Mouse (Mus musculus) thymus, postnatal 10 days (tissue): ENCODE measurements around the gene Tinagl1.
A peak's percentile ranks its signal among the peaks of the same experiment; 100 is the strongest.

Source experiments
- DNase-seq, 2 experiments: peaks; one replicate each; pipeline ENCODE4 v3.0.0; 2021; ENCODE audit warnings: low spot score in 2 of 2

Gene Tinagl1

DNA sequence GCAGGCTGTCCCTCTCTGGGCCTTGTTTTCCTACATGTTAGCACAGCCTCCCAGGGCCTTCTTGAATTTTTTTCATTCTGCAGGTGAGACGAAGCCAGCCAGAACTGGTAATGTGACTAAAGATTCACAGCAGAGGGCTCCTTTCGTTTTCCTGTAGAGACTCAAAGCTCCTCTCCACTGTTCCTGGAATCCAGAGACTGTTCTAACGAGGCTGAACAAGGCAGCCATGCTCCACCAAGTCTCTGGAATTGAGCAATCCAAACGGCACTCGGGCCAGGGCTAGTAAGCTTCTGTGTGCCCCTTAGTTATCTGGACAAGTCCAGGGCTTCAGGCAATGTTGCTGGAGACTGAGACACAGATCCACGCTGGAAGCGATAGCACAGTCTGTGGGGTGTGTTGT lies 2.6 kb upstream of the Tinagl1 start:
- DNase-seq: no peak

- no peak for DNase-seq
Measured at GRCm38 (mm10) chr4:130177087-130177486, 2.2 kb upstream of the Tinagl1 start.

DNA sequence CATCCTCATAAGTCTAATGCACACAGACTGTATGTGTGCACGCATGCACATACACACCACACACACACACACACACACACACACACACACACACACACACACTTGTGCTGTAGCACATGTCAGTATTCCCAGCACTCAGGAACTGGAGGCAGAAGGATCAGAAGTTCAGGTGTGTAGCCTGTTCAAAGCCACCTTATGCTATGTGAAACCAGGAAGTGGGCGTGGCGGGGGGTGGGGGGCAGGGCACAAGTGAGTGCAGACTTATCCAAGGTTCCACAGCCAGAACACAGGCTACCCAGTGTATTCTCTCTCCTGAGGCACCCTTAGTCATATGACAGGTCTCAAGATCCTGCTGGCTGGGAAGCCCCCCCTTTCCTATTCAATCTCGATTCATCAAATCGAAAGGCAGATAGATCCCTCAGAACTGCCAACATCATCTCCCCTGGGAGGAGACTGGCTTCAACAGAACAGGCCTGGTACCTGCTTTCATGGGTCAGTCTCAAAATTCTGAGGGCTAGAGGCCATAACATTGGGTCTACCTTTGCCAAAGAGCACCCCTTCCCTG lies 1.3 kb upstream of the Tinagl1 start:
- DNase-seq: no peak

- DNase-seq: peak in 1 of 2 experiments; percentile 10
Measured at GRCm38 (mm10) chr4:130174335-130175031, 439 bp downstream of the Tinagl1 start.

GRCm38 (mm10) chr4:130173911-130174311 lies 1.0 kb downstream of the Tinagl1 start:
- DNase-seq: no peak

GRCm38 (mm10) chr4:130173060-130173822 lies 1.7 kb downstream of the Tinagl1 start:
- no peak for DNase-seq

- no peak for DNase-seq
Measured at GRCm38 (mm10) chr4:130171951-130172765, 2.8 kb downstream of the Tinagl1 start.

GRCm38 (mm10) chr4:130170362-130170761 lies 4.6 kb downstream of the Tinagl1 start:
- DNase-seq: no peak

GRCm38 (mm10) chr4:130169411-130169971 lies 5.4 kb downstream of the Tinagl1 start:
- no peak for DNase-seq

GRCm38 (mm10) chr4:130168280-130169183 lies 6.4 kb downstream of the Tinagl1 start:
- DNase-seq: no peak

DNA sequence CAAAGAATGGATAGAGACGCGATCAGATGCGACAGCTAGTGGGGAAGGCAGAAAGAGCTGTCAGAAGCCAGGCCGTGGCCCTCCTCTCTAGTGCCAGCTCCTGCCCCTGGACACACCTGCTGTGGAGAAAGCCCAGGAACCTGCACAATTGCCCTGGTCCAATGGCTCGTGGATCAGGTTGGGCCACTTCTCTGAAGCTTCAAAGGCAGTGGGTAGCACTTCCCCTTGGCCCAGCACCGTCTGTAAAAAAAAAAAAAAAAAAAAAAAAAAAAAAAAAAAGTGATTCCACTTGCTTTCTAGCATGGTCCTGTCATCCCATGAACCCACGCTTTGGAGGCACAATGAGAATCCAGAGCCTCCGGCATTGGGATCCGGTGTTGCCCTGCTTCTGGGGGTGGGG lies 7.1 kb downstream of the Tinagl1 start:
- no peak for DNase-seq

GRCm38 (mm10) chr4:130167321-130167720 lies 7.6 kb downstream of the Tinagl1 start:
- no peak for DNase-seq

GRCm38 (mm10) chr4:130166592-130166991 lies 8.3 kb downstream of the Tinagl1 start:
- DNase-seq: no peak

DNA sequence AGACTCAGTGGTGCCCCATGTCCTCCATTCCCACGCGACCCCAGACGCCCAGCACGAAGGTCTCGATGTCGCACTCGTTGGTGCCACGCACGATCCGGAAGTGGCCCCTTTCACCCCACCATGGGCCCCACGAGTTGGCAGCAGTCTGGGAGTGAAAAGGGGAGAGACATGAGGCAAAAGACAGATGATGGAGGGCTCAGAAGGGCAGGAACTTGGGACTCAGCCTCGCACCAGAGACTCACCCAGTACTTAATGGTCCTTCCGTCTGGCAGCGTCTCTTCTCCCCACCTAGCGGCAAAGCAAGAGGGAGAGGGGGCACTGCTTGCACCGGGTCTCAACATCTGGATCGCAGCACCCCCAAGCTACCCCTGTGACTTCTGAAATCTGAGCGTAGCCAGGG lies 8.9 kb downstream of the Tinagl1 start:
- DNase-seq: no peak

- no peak for DNase-seq
Measured at GRCm38 (mm10) chr4:130164121-130164520, 10.8 kb downstream of the Tinagl1 start.

- DNase-seq: no peak
Measured at GRCm38 (mm10) chr4:130163391-130163861, 11.5 kb downstream of the Tinagl1 start.

DNA sequence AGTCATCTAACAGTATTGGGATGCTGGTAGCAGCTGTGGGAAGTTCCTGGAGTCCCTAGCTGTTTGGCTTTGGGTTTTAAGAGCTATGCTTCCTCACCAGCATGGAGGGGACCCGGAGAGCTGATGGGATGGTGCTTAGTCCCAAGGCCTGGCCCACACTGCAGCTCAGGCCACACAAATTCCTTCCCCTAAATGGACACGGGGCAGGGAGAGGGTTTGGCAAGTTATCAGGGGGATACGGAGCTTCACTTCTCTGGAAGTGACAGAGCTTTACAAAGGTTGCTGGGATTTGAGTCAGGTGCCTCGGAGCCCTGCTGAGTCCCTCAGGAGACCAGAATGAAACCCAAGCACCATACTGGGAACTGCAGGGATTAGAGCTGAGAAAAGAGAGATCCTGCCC lies 13.6 kb downstream of the Tinagl1 start:
- no peak for DNase-seq

- DNase-seq: no peak
Measured at GRCm38 (mm10) chr4:130156812-130157371, 18.0 kb downstream of the Tinagl1 start.

DNA sequence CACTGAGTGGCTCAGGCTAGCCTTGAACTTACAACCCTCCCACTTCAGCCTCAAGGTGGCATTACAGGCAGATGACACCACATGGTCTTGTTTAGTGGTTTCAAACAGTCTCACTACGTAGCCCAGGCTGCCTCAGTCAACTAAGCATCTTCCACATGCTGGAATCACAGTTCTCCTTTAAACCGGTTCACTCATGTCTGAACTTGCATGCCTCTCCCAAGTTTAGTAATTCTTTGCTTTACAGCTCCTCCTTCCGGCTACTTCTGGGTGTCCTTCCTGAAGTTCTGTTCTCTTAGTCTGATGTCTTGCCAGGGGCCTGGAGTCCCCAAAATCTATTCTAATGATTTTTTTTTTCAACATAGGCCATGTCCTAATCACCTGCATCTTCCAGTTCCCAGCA lies 20.7 kb downstream of the Tinagl1 start:
- DNase-seq: no peak

GRCm38 (mm10) chr4:130148405-130148804 lies 26.5 kb downstream of the Tinagl1 start:
- no peak for DNase-seq
